Mouse (Mus musculus): Measurements from ENCODE around the gene Atraid. TPM values are rescaled to one million over a fixed set of nuclear protein-coding genes. Genes with fewer than 3 reads are reported as not detected.

The Atraid gene
- polyA plus RNA-seq, 1 experiment from 2014 or later = 124 TPM

GRCm38 (mm10) chr5:31086606-31087005 lies 38.5 kb downstream of the Atraid start:
- H3K9ac ChIP-seq = no peak overlapping the region
- WGBS = 37% methylated on average over 7 of the region's 7 CpGs

GRCm38 (mm10) chr5:31087131-31087530 lies 39.0 kb downstream of the Atraid start:
- H3K27me3 ChIP-seq = peaks cover 54% of the 10 kb centered on the region
- H3K9me3 ChIP-seq (replicated peaks) = no peaks in the 10 kb centered on the region
- WGBS = 86% methylated on average over 2 of the region's 2 CpGs
- H3K36me3 ChIP-seq (ENCODE audit: poor library complexity, severe bottlenecking) = no peaks in the 10 kb centered on the region
- no peak overlapping the region for H3K4me3 ChIP-seq
- peaks cover 5% of the 10 kb centered on the region for H3K4me1 ChIP-seq
- ATAC-seq = no peak
- H3K9ac ChIP-seq = no peak overlapping the region
- no peak overlapping the region for H3K4me2 ChIP-seq
- H3K27ac ChIP-seq = no peak overlapping the region

More at GRCm38 (mm10) chr5:31086606-31087005, 38.5 kb downstream of the Atraid start:
- no peak for ATAC-seq
- Histone ChIP-seq H3K4me1 (peaks cover 4% of the 10 kb centered on the region), H3K27ac (no peak overlapping the region), H3K27me3 (peaks cover 49% of the 10 kb centered on the region), H3K4me3 (no peak overlapping the region), H3K4me2 (no peak overlapping the region), H3K36me3 (ENCODE audit: poor library complexity, severe bottlenecking) (no peaks in the 10 kb centered on the region), H3K9me3 (replicated peaks) (no peaks in the 10 kb centered on the region)

GRCm38 (mm10) chr5:31092231-31092975 lies 44.3 kb downstream of the Atraid start:
- H3K36me3 ChIP-seq (ENCODE audit: poor library complexity, severe bottlenecking) = no peaks in the 10 kb centered on the region
- H3K9me3 ChIP-seq (replicated peaks) = no peaks in the 10 kb centered on the region
- H3K4me3 ChIP-seq = peak overlapping the region; percentile 43
- 1% methylated on average over 44 of the region's 53 CpGs for WGBS
- ATAC-seq = no peak; the same call in 1 of the 2 replicates
- H3K27me3 ChIP-seq = peaks cover 94% of the 10 kb centered on the region
- H3K4me2 ChIP-seq = peak overlapping the region; percentile 72
- H3K27ac ChIP-seq = no peak overlapping the region
- H3K4me1 ChIP-seq = peaks cover 36% of the 10 kb centered on the region
- peak overlapping the region; percentile 61 for H3K9ac ChIP-seq

DNA sequence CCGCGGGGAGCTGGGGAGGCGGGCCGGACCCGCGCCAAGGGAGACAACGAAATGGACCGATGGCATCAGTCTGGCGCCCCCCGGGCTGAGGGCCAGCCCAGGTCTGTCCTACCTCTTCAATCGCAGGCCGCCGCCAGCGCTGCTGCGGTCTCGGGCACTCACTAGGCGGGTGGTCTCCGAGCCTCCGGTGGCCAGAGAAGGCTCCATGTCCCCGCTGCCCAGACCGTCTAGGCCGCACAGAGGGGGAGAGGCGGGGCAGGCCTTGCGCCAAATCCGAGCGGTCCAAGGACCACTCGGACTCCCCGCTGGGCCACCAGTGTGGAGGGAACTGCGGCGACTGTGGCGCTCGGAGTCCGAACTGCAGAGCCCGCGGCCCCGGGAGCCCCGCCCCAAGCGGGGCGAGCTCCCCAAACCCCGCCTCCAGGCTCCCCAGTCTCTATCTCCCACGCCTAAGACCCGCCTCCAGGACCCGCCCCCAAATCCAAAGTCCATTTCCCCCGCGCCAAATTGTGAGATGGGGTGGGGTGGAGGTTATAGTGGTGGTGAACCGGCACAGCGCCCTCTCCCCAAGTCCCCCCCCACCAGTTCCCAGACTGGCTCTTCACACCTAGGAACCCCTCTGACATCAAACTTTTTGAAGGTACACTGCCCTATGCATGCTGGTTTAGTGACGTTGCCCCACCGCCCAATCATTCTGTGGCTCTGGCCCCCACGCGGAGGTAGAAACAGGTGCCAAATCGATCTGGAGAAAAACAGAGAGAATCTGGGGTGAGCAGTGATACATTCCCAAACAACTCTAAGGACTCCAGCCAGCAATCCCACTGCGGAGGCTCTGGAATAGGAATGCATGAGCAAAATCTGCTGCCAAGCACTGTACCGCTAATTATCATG lies 45.3 kb downstream of the Atraid start:
- under 1% methylated on average over 52 of the region's 54 CpGs for WGBS
- ATAC-seq = peak; percentile 68
- H3K27ac ChIP-seq = no peak overlapping the region

DNA sequence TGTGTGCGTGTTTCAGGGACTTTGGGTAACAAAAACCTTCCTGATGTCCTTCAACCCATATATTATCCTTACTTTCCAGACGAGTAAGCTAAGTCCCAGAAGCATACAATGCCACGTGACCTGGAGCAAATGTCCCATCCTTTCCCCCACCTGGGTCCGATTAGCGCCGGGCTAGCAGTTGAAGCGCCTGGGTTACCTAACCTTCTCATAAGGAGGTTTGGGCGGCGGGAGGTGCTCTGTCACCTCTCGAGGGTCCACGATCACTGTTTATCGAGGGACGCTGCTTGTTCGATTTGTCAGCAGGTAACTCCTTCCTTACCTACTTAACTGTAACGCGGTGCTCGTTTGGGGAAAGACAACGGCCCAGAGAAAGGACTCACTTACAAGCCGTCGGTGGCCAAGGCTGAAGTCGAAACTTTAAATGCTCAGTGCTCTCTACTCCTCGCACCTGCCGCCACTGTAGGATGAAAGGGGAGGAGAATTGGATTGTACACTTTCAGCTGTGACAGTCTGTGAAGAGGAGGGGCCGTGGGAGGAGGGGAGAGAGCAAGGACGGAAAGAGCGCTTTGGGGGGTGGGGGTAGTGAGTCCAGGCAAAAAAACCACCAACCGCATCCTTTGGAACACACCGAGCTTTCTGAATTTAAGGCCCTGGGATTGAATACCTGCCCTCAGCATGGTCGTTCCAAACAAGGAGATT lies 46.1 kb downstream of the Atraid start:
- ATAC-seq = no peak
- WGBS = 3% methylated on average over 29 of the region's 29 CpGs
- H3K4me3 ChIP-seq = peak overlapping the region; percentile 43

More for the DNA sequence above, 45.3 kb downstream of the Atraid start:
- Histone ChIP-seq H3K36me3 (ENCODE audit: poor library complexity, severe bottlenecking) (no peaks in the 10 kb centered on the region), H3K9ac (peak overlapping the region; percentile 61), H3K4me2 (peak overlapping the region; percentile 72), H3K27me3 (peaks cover 99% of the 10 kb centered on the region), H3K9me3 (replicated peaks) (no peaks in the 10 kb centered on the region), H3K4me1 (peaks cover 36% of the 10 kb centered on the region), H3K4me3 (peak overlapping the region; percentile 43)

GRCm38 (mm10) chr5:31094799-31095691 lies 46.9 kb downstream of the Atraid start:
- no peak for ATAC-seq
- Histone ChIP-seq H3K4me1 (peaks cover 36% of the 10 kb centered on the region), H3K27me3 (peaks cover 98% of the 10 kb centered on the region), H3K4me2 (peak overlapping the region; percentile 72), H3K9ac (0 out of 2 replicates have a peak overlapping the region, but pooled peaks have one; percentile 16), H3K9me3 (replicated peaks) (no peaks in the 10 kb centered on the region), H3K4me3 (peak overlapping the region; percentile 43), H3K27ac (no peak overlapping the region), H3K36me3 (ENCODE audit: poor library complexity, severe bottlenecking) (no peaks in the 10 kb centered on the region)
- WGBS = under 1% methylated on average over 59 of the region's 59 CpGs

More for the DNA sequence above, 46.1 kb downstream of the Atraid start:
- Histone ChIP-seq H3K4me1 (peaks cover 36% of the 10 kb centered on the region), H3K27ac (no peak overlapping the region), H3K9me3 (replicated peaks) (no peaks in the 10 kb centered on the region), H3K36me3 (ENCODE audit: poor library complexity, severe bottlenecking) (no peaks in the 10 kb centered on the region), H3K4me2 (peak overlapping the region; percentile 72), H3K9ac (no peak overlapping the region), H3K27me3 (peaks cover 99% of the 10 kb centered on the region)

- H3K4me1 ChIP-seq = peaks cover 36% of the 10 kb centered on the region
- no peak for ATAC-seq
- WGBS = 23% methylated on average over 11 of the region's 11 CpGs
- H3K4me2 ChIP-seq = peak overlapping the region; percentile 72
- peaks cover 90% of the 10 kb centered on the region for H3K27me3 ChIP-seq
- H3K36me3 ChIP-seq (ENCODE audit: poor library complexity, severe bottlenecking) = no peaks in the 10 kb centered on the region
- H3K9me3 ChIP-seq (replicated peaks) = no peaks in the 10 kb centered on the region
- H3K9ac ChIP-seq = 0 out of 2 replicates have a peak overlapping the region, but pooled peaks have one; percentile 16
- no peak overlapping the region for H3K27ac ChIP-seq
- H3K4me3 ChIP-seq = peak overlapping the region; percentile 43
Measured at GRCm38 (mm10) chr5:31095711-31096480, 47.8 kb downstream of the Atraid start.

Other genes starting within 250 kb of the Atraid start
- gene Mapre3, start 233.7 kb upstream of the Atraid start, polyA plus RNA-seq (2015; fragmentation: Nextera tagmentation; extraction: Ambion mirVana) = 64.1 and 72.9 TPM in 2 replicates
- gene Tmem214, start 180.3 kb upstream of the Atraid start, polyA plus RNA-seq (2015; fragmentation: Nextera tagmentation; extraction: Ambion mirVana) = 44.0 and 46.8 TPM in 2 replicates
- 22.7 and 25.3 TPM in 2 replicates for gene Agbl5, start 159.6 kb upstream of the Atraid start, polyA plus RNA-seq (2015; fragmentation: Nextera tagmentation; extraction: Ambion mirVana)
- 325 and 333 TPM in 2 replicates for gene Ost4, start 140.5 kb upstream of the Atraid start, polyA plus RNA-seq (2015; fragmentation: Nextera tagmentation; extraction: Ambion mirVana)
- gene Emilin1, start 134.9 kb upstream of the Atraid start, polyA plus RNA-seq (2015; fragmentation: Nextera tagmentation; extraction: Ambion mirVana) = 10.3 and 15.7 TPM in 2 replicates
- 3.3 and 7.6 TPM in 2 replicates for gene Khk, start 126.9 kb upstream of the Atraid start, polyA plus RNA-seq (2015; fragmentation: Nextera tagmentation; extraction: Ambion mirVana)
- gene Cgref1, start 102.7 kb upstream of the Atraid start, polyA plus RNA-seq (2015; fragmentation: Nextera tagmentation; extraction: Ambion mirVana) = 9.2 and 10.1 TPM in 2 replicates
- gene Preb, start 88.0 kb upstream of the Atraid start, polyA plus RNA-seq (2015; fragmentation: Nextera tagmentation; extraction: Ambion mirVana) = 126 and 132 TPM in 2 replicates
- gene Tcf23, start 79.7 kb upstream of the Atraid start, polyA plus RNA-seq (2015; fragmentation: Nextera tagmentation; extraction: Ambion mirVana) = not detected in 2 replicates
- 10.9 and 11.5 TPM in 2 replicates for gene Slc5a6, start 612 bp downstream of the Atraid start, polyA plus RNA-seq (2015; fragmentation: Nextera tagmentation; extraction: Ambion mirVana)
- 24.2 and 28.6 TPM in 2 replicates for gene Cad, start 6.5 kb downstream of the Atraid start, polyA plus RNA-seq (2015; fragmentation: Nextera tagmentation; extraction: Ambion mirVana)
- gene Dnajc5g, start 58.0 kb downstream of the Atraid start, polyA plus RNA-seq (2015; fragmentation: Nextera tagmentation; extraction: Ambion mirVana) = not detected in 2 replicates
- 1.7 and 1.8 TPM in 2 replicates for gene Slc30a3, start 59.9 kb downstream of the Atraid start, polyA plus RNA-seq (2015; fragmentation: Nextera tagmentation; extraction: Ambion mirVana)
- not detected in 2 replicates for gene Trim54, start 68.4 kb downstream of the Atraid start, polyA plus RNA-seq (2015; fragmentation: Nextera tagmentation; extraction: Ambion mirVana)
- gene Ucn, start 90.5 kb downstream of the Atraid start, polyA plus RNA-seq (2015; fragmentation: Nextera tagmentation; extraction: Ambion mirVana) = not detected in 2 replicates
- 56.7 and 57.1 TPM in 2 replicates for gene Mpv17, start 105.9 kb downstream of the Atraid start, polyA plus RNA-seq (2015; fragmentation: Nextera tagmentation; extraction: Ambion mirVana)
- 1.5 and 1.9 TPM in 2 replicates for gene Gm29609, start 131.6 kb downstream of the Atraid start, polyA plus RNA-seq (2015; fragmentation: Nextera tagmentation; extraction: Ambion mirVana)
- gene Gtf3c2, start 131.8 kb downstream of the Atraid start, polyA plus RNA-seq (2015; fragmentation: Nextera tagmentation; extraction: Ambion mirVana) = 76.5 and 86.9 TPM in 2 replicates
- 139 and 145 TPM in 2 replicates for gene Snx17, start 144.9 kb downstream of the Atraid start, polyA plus RNA-seq (2015; fragmentation: Nextera tagmentation; extraction: Ambion mirVana)
- 75.8 and 77.9 TPM in 2 replicates for gene Eif2b4, start 145.1 kb downstream of the Atraid start, polyA plus RNA-seq (2015; fragmentation: Nextera tagmentation; extraction: Ambion mirVana)
- gene Zfp513, start 154.0 kb downstream of the Atraid start, polyA plus RNA-seq (2015; fragmentation: Nextera tagmentation; extraction: Ambion mirVana) = 13.3 and 13.4 TPM in 2 replicates
- gene Ppm1g, start 172.4 kb downstream of the Atraid start, polyA plus RNA-seq (2015; fragmentation: Nextera tagmentation; extraction: Ambion mirVana) = 164 and 176 TPM in 2 replicates
- gene Nrbp1, start 192.6 kb downstream of the Atraid start, polyA plus RNA-seq (2015; fragmentation: Nextera tagmentation; extraction: Ambion mirVana) = 137 and 145 TPM in 2 replicates
- 0.44 TPM in 1 of 2 replicates, not detected in the other for gene Gm9970, start 192.9 kb downstream of the Atraid start, polyA plus RNA-seq (2015; fragmentation: Nextera tagmentation; extraction: Ambion mirVana)
- gene Krtcap3, start 203.4 kb downstream of the Atraid start, polyA plus RNA-seq (2015; fragmentation: Nextera tagmentation; extraction: Ambion mirVana) = 2.3 and 3.6 TPM in 2 replicates
- 29.6 and 38.5 TPM in 2 replicates for gene Ift172, start 242.8 kb downstream of the Atraid start, polyA plus RNA-seq (2015; fragmentation: Nextera tagmentation; extraction: Ambion mirVana)
- 62.1 and 66.7 TPM in 2 replicates for gene Fndc4, start 247.8 kb downstream of the Atraid start, polyA plus RNA-seq (2015; fragmentation: Nextera tagmentation; extraction: Ambion mirVana)
- gene Gckr, start 249.1 kb downstream of the Atraid start, polyA plus RNA-seq (2015; fragmentation: Nextera tagmentation; extraction: Ambion mirVana) = 0.12 and 0.16 TPM in 2 replicates